Mouse (Mus musculus) G1E (cell line): ENCODE data around the gene Mgat3.

Experiments used
- CTCF ChIP-seq: IDR thresholded peaks from 2 replicates; pipeline ENCODE4 v1.5.1; 2012; ENCODE audit warnings: low read depth, low read length, inconsistent platforms, mixed read lengths
- GATA1 ChIP-seq: IDR thresholded peaks from 2 replicates; pipeline ENCODE4 v1.6.1; 2012; ENCODE audit warnings: borderline replicate concordance, low read length, inconsistent platforms, mixed read lengths
- GATA2 ChIP-seq: IDR thresholded peaks from 2 replicates; pipeline ENCODE4 v1.6.1; 2012; ENCODE audit warnings: low read depth, low read length, inconsistent platforms, borderline replicate concordance
- POLR2AphosphoS5 ChIP-seq: IDR thresholded peaks from 2 replicates; pipeline ENCODE4 v1.6.1; 2012; ENCODE audit warnings: low read depth, low read length, inconsistent platforms; ENCODE audit not compliant: insufficient replicate concordance
- TAL1 ChIP-seq: conservative IDR thresholded peaks from 2 replicates; pipeline ENCODE4 v1.6.1; 2012; ENCODE audit warnings: low read depth, low read length, inconsistent platforms, mixed read lengths

DNA sequence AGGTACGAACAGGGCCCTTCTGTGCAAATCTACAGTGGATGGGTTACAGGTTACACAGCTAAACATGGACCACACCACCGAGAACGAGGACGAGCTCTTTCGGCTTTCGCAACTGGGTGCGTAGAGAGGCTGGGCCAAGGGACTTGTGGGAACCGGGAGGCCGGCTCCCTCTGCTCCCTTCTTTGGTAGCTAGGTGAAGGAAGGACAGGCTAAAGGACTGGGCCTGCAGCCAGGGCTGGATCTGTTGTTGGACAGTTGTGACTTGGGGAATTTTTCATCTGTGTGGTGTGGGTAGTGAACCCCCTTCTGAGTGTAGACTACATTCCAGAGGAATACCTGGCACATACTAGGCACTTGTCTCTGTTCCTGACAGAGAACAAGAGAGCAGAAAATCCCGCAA, 20.9 kb upstream of the Mgat3 start:
- TF ChIP-seq CTCF (no peak), TAL1 (no peak), GATA1 (no peak), POLR2AphosphoS5 (no peak), GATA2 (no peak)
